Mouse (Mus musculus) forelimb bud, embryonic 11.5 days (tissue): Measurements from ENCODE around the gene Cdk20.
"Not testable (repeated sequence)": the region's sequence is repeated elsewhere in the genome, so short reads cannot be mapped to it uniquely, and the experiment has no call there.

Experiments used
- DNase-seq: peaks from one replicate; pipeline ENCODE4 v3.0.0-alpha.2; 2012; ENCODE audit warnings: low read depth, low spot score

Gene Cdk20

GRCm38 (mm10) chr13:64422607-64422957, 9.5 kb upstream of the Cdk20 start:
- no peak for DNase-seq

GRCm38 (mm10) chr13:64424347-64424746, 7.8 kb upstream of the Cdk20 start:
- no peak for DNase-seq

DNA sequence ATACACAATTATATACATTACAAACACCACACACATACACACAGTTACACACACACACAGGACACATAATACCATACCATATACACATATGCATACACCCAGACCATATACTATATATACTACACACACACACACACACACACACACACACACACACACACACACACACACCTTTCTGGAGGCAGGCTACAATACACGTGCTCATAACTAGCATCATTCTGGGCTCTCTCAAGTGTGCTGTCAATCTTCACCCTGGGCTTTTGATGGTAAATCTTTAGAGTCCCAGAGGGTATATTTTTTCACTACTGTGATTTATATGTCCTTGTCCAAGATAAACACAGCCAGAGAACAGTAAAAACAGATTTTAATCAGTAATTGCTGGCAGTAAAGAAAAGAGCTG, 6.8 kb upstream of the Cdk20 start:
- DNase-seq = no peak

DNA sequence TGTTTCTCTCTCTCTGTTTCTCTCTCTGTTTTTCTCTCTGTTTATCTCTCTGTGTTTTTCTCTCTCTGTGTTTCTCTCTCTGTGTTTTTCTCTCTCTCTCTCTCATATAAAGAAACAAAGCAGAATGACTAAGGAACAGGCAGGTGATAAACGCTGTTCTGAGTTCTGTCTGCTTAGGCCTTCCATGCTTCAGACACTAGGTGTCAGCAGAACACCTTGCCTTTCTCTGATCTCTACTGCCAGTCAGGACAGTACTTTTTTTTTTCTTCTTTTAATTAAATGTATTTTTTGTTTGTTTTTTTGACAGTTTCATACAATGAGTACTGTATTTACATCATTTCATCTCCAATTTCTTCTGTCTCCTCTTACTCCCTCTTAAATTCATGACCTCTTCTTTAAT, 2.8 kb upstream of the Cdk20 start:
- DNase-seq = no peak

DNA sequence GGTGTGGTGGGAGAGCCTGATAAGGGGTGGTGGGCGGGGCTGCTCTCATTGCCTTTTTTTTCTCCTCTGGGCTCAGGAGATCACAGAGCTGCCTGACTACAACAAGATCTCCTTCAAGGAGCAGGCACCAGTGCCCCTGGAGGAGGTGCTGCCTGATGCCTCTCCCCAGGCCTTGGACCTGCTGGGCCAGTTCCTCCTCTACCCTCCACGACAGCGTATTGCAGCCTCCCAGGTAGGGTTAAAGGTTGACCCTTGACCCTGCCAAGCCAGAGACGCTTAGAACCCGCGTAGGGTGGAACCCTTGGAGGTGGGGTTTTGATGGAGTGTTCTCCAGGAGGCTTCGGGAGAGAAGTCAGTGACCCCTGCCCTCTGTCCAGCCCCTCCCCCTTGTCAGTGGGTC, 5.7 kb downstream of the Cdk20 start:
- DNase-seq = no peak

DNA sequence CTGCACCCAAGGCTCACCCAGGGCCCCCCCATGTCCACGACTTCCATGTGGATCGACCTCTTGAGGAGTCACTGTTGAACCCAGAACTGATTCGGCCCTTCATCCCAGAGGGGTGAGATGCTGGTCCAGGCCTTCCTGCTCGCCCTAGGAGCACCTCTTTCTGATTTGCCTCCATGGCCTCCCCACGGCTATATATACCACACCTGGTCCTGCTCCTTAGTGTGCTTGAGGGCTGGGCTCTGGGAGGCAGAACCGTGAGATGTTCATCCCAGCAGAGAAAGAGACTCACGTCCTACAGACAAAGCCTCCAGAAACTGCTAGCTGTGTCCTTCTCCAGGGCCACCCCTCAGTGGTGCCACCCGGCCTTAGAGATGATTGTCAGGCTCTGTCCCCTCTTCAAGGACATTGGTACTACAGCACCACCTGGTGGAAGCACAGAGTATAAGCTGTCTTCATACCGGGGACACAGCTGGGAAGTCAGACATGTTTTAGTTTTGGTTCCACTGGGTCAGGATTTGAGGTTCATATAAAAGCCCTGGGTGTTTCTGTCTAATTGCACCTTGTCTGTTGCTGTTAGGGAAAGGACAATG, 6.8 kb downstream of the Cdk20 start:
- peak; percentile 62 for DNase-seq

GRCm38 (mm10) chr13:64439471-64439870, 7.4 kb downstream of the Cdk20 start:
- DNase-seq = no peak

DNA sequence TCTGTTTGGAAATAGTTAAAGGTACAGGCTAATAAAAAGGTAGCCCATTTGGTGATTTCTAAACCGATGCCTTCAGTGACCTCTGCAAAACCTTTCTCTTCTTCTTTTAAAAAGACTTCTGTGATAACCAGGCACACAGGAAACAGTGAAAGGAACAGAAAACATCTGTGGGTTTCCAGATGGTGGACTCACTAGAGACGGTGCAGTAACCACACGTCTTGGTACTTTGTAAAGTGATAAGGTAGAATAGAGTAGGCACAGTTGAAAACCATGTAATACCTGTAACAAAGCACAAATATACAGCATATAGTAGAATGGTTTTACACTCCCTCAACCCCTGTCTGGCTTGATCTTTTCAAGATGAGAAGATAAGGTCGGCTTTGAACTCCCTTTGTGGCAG, 8.5 kb downstream of the Cdk20 start:
- no peak for DNase-seq

- DNase-seq = peak; percentile 53
Observed at GRCm38 (mm10) chr13:64443263-64443894, 11.3 kb downstream of the Cdk20 start.

- DNase-seq = no peak
Observed at GRCm38 (mm10) chr13:64445254-64445920, 13.3 kb downstream of the Cdk20 start.

- DNase-seq = peak; percentile 46
Observed at GRCm38 (mm10) chr13:64447947-64448346, 15.8 kb downstream of the Cdk20 start.

DNA sequence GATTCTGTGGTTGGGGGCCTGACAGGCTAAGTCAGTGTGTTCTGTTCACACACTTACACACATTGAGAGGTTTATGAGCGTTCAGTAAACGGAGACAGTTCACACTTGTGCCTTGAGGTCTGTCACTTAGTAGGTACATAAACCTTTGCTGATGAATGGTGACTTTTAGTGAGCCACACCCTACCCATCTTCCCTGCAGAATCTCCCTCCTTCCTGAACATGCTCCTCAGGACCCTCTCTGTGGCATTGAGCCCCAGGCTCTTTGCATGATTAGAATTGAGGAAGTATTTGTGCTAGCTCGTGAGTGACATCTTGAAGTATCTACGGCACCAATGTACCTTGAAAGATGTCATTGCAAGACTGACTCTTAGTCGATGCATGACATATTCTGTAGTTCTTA, 16.6 kb downstream of the Cdk20 start:
- no peak for DNase-seq

DNA sequence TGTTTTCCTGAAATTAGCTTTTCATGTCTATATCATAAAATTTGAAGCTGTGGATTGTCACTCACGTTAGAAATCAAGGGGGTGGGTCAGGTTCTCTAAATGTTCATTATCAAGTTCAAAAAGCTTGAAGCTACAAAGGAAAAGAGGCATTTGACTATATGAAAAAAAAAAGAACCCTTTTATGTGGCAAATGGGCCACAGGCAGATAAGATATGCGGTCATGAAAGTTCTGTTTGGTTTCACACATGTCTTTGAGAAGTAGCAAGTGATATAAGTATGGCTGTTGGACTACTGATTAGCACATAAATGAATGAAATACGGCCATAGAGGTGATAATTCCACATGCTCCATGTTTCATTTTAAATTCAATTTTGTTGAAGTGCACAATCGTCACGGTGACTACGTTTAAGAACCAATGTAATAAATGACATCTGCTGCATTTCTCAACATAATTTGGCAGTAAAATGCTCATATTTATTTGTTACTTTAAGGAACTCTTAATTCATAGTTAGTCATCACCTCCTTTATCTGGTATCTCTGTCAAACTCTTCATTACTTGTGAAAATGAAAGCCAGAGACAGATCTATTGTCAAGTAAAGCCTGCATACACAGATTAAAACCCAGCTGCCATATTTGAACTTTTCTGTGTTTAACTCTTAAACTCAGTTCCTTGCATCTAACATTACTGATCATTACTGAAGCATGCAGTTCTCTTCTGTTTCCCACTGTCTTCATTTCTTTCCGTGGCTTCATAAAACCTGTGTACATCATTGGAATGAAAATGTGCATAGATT, 18.1 kb downstream of the Cdk20 start:
- no peak for DNase-seq

GRCm38 (mm10) chr13:64457225-64457978, 25.3 kb downstream of the Cdk20 start:
- not testable (repeated sequence) for DNase-seq

DNA sequence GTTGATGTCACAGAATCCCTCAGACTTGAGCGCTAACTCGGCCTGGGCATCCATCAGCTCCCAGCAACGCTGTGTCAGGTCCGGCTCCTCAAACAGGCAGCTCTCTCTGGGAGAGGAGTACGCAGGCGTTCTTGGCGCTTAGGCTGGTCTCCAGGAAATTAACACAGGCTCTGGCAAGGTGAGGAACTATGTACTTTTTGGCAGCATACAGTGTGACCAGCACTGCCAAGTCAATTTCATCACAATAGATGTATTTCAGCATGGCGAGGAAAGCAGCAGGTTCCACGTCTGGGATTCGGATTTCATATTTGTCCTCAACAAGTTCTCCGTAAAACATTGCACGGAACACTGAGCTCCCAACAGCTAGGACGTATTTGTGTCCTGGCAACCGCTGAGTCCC, 26.1 kb downstream of the Cdk20 start:
- no peak for DNase-seq

GRCm38 (mm10) chr13:64462581-64462980, 30.5 kb downstream of the Cdk20 start:
- DNase-seq = no peak

GRCm38 (mm10) chr13:64465166-64465565, 33.1 kb downstream of the Cdk20 start:
- DNase-seq = no peak

DNA sequence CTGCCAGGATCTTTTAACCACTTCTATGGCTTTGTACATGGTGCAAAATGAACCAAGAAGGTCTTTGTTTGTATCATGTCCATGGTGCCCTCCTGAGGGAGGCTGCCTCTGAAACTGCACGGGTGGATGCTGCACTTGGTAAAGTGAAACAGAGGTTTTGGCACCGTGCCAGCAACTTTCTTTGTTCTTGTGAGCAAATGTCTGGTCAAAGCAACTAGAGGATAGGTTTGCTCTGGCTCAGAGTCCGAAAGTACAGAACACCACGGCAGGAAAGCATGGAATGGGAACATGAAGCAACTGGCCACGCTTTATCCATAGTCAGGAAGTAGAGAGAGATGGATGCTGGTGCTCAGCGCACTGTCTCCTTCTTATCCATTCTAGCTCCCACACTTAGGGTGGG, 35.8 kb downstream of the Cdk20 start:
- no peak for DNase-seq

DNA sequence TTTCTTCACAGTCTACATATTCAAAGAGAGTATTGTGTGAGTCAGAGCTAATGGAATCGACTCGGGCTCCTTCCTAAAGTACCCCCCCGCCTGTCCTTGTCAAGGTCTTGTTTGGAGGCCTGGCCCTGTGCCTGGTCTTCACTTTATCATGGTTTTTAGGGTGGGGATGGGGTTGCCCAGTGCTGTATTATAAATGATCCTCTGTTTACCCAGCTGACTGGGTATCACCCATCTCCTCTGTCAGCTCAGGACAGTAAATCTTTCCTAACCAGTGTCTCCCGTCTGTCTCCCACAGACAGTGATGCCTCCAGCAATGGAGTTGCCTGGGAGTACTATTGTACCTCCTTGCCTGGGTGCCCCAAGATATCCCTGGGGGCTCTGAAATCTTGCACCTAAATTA, 45.9 kb downstream of the Cdk20 start:
- no peak for DNase-seq

DNA sequence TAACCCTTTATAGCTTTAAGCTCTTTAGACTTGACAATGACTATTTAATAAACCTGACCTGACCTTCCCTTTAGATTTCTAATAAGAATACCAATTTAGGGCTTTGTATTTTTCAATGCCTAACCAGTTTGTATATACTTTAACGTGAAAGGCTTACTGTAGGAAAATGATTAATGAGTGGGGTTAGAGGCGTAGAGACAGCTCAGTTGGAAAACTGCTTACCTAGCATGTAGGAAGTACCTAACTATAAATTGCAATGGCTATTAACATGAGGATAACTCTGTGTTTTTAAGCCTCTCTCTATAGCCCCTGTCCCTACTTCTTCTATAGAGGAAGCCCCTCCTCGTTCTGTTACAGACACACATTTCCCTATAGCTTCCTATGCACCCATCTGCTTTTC, 47.8 kb downstream of the Cdk20 start:
- no peak for DNase-seq

DNA sequence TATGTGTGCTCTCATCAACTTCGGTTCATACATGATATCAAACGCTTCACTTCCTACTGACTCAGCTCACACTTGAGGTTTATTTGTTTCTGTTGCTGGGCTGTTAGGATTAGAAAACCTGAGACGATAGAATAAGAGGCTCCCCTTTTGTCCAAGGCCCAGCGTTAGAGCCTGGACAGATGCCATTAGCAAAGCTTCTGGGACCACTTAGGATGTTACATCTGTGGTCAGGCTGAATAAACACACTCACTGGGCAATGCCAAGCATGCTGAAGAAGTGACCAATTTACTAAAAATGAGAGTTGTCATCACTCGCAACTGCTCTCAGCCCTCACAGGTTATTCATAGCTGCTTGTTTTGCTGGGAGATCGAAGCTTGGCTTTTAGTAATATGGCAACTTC, 57.8 kb downstream of the Cdk20 start:
- DNase-seq = no peak
